Mouse (Mus musculus): ENCODE data around the gene Nhsl1.

The Nhsl1 gene

DNA sequence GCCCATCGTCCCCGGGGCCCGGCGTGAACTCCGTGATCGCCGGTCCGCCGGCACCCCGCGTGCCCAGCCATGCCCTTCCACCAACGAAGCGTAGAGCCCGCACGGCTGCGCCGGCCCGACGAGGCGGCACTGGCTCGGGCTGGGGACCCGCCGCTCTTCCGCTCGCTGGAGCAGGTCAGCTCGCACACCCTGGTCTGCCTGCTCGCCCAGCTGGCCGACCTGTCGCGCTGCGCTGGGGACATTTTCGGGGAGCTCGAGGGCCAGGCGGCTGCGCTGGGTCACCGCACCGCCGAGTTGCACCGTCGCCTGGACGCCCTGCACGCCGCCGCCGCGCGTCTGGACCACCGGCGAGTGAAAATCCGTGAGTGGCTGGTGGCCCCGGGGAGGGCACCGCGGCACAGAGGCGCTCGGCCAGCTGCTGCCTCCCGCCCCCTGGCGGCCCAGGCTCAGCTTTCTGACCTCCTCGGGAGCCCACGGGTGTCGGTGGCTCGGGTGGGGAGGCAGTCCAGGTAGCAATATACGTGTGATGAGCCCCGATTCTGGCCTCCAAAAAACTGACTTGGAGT is at the start of gene Nhsl1:
Gene Nhsl1, plus strand, starts transcription at position 70 of the 566 bp plus-strand sequence.
- in situ Hi-C loops (cut with MboI, MseI) = no loop called here

DNA sequence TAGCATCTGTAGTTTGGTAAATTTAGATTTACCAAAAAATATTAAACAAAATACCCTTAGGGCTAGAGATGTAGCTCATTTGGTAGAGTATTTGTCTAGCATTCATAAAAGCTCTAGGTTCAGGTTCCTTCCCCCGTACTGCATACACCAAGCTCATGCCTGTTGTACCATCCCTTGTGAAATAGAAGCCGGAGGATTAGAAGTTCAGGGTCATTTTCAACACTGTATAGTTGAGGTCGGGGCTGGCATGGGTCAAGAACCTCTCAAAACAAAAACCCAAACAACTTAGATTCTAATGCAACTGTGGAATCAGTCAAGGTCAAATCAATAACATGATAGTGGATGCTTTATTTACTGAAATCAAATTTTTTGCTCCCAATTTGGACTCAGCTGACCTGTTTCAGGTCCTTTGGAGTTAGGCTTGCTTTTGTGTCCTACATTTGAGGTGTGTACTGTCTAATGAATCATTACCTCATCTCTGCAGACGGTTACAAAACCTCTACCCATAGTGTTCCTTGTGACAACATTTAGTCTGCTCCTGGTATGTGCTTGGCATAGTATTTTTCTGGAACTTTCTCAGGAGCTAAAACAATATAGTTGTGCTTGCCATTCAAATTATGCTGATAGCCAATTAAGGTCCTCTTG is 42.6 kb upstream of the Nhsl1 start:
- in situ Hi-C loops (cut with MboI, MseI) = no loop called here

DNA sequence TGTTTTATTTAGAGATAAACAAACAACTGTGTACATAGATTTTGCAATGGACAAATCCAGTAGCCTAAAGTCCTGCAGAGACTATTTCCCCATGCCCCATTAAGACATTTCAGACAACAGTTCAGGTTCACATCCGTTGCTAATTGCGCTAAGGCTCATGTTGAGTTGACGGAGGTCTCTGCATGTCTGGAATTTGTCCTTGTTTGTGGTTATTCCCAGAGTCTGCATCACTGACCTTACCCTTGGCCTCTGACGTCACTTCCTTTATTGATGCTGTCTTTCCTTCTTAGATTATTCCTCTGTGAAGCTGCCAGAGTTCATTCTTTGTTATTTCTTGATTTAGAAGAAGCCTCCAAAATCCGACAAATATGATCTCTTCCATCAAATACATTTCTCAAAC is 34.8 kb upstream of the Nhsl1 start:
- in situ Hi-C loops (cut with MboI, MseI) = no loop called here

DNA sequence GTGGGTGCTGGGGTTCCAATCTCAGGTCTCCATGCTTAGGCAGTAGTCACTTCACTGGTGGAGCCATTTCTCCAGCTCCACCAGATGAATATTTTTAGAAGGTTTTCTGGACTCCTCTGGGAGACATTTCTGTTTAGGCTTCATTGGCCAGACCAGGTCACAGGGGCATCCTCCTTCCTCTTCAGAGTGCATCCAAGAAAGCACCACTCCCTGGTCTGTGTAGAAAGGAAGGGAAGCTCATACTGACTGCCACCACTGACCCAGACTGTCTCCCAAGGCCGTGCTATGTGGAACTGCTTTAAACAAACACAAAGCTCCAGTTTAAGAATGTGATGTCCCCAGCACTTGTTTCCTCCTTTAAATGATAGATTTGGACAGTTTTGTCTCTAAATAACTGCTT is 29.3 kb upstream of the Nhsl1 start:
- in situ Hi-C loops (cut with MboI, MseI) = no loop called here

DNA sequence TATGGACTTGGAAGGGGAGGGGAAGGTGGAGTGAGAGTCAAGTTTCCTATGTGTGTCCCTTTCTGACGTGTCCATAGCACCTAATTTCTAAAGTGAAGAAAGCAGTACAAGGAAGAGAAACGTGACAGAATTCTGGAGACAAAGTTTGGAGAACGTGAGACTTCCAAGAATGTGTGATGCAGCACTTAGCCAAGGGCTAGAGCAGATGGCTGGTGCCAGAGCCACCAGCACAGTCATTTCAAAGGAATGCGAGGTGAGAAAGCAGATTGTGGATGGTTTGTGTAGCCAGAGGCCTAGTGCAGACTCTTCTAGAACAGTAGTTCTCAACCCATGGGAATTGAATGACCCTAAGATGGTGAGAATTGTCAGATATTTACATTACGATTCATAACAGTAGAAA is 13.7 kb upstream of the Nhsl1 start:
- in situ Hi-C loops (cut with MboI, MseI) = no loop called here

DNA sequence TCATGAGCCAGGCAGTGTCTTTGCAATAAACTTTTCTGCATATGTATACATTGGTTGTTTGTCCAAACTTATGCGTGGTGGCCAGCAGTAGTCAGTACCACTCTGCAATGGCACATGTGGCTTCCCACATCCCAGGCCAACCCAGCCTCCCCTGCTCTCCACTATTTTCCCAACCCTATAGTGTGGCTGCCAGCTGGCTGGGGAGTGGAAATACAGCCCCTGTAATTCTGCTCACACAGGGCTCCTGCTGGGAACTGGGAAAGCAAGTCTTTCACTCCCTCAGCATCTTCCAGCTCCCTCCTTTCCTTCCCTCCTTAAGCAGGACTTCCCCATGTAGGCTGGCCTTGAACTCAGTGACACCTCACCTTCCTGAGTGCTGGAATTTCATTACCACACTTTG is 3.7 kb upstream of the Nhsl1 start:
- in situ Hi-C loops (cut with MboI, MseI) = no loop called here

DNA sequence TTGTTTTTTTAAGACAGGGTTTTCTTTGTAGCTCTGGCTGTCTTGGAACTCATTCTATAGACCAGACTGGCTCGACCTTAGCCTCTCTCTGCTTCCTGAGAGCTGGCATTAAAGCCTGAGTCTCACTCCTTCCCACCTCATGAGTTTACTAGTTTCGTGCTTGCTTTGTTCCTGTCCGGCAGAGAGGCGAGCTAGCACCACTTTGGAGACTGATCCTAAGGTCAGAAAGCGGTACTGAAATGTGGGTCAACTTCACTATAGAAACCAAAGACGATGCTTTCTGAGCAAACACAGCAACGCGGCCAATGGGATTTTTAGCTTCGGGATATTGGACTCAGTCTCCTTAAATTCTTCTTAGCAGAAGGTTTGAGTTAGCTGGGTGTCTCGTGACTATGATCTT is 1.3 kb upstream of the Nhsl1 start:
- in situ Hi-C loops (cut with MboI, MseI) = no loop called here

DNA sequence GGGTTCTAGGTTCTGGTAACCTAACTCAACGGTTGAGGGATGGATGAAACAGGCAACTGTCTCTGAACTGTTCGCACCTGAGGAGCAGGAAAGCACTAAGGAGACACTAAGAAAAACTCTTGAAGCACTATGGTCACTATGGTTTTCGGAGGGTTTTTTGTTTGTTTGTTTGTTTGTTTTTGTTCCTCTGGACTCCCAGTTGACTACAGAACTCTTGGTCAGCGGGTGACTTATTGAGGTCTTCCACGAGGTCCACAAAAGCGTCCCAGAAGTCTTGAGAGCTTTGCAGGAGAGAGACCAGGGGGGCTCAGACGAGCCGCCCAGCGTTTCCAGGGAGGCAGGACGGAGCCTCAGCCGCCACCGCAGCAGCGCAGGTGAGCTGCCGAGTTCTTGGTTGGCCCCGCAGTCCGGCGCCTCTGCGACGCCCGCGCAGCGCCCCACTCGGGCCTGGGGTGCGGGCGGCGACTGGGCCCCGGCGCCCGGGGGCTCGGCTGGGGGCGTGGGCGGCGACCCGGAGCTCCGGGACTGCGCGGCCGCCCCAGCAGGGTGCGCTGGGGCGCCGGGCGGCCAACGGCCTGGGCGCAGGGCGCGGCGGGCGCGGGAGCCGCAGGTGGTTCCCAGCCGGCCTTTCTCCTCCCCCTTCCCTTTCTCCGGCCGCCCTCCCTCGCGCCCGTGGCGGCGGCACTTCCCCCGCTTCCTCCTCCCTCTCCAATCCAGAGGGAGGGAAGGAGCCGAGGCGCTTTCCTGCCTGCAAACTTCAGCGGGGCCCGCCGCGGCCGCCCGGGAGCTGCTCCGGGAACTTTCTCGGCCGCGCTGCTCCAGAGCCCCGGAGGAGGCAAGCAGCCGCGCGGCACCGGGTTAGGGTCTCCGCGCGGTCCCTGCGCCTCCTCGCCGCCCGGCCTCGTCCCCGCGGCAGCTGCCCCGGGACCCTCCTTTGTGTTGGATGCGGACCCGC is 547 bp upstream of the Nhsl1 start:
- in situ Hi-C loops (cut with MboI, MseI) = no loop called here

DNA sequence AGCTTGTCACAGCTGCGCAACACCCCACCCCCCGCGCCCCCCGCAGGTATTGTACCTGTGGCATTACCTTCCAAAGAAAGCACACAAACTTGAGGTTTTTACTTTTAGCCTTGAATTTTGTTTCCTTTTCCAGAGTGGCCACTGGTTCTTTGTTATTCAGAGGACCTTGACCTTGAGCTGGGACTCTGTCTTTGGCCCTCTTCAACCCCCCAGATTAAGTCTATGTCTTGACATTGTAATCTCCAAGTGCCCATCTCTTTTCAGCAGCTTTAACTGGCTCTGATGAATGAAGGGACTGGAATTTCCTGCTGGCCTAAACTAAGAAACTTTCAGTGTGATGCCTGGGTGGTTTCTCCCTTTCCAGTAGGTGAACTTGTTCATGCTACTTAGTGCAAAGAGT is 906 bp downstream of the Nhsl1 start:
- in situ Hi-C loops (cut with MboI, MseI) = no loop called here

DNA sequence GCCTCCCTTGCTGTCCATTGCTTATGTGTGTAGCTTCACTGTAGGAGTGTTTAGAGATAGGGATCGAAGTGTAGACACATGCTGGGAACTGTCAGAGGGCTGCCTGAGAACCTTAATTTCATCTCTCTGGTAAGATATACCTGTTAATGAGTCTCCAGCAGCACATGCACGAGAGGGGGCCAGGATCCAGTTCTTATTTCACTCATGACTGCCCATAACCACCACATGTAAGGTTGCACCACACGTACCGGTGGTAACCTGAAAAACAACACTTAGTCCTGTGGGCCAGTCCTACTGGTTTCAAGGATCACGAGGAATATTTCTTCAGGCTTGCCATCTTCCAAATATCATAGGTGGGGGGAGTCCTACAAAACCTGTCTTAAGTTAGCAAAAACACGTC is 3.1 kb downstream of the Nhsl1 start:
- in situ Hi-C loops (cut with MboI, MseI) = no loop called here

DNA sequence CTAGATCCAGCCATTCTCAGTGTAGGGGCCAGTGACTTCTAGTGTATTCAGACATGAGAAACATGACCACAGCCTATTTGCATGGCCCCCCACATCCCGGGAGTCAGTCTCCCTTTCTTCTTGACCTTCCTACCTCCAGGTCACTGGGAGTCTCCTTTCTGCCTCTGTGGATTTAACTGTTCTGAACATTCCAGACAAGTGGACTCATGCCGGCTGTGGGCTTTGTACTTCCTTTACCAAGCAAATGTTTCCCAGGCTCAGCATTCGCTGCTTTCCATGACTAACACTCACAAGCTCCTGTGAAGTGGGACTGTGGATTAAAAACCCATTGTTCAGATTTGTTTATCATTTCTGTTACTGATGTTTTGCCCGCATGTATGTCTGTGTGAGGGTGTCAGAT is 4.9 kb downstream of the Nhsl1 start:
- in situ Hi-C loops (cut with MboI, MseI) = no loop called here

DNA sequence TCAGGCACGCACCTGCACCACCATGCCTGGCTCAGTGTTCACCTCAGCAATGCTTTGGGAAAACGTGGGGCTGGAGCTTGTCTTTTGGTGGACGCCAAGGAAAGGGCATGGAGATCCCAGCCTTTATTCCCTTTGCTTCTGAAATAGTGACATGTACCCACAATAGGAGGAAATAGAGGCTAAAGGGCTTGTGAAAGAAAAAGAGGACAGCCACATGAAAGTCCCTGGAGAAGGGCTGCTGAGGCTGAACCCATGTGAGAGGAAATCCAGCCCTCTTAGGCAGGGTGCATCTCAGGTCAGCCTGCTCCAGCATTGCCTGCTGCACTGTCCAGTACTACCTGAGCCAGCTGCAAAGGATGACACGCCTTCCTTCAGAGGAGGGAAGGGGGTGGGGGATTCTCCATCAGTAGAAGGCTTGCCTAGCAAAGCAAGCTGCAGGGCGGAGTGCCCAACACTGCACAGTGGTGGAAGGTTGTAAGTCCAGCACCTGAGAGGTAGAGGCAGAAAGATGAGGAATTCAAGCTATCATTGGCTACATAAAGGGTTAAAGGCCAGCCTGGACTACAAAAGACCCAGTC is 9.6 kb downstream of the Nhsl1 start:
- in situ Hi-C loops (cut with MboI, MseI) = loop anchor here in 1 of 2 experiments (5.0 kb wide), 1 partner anchor 59 kb away; no protein-coding TSS in a partner anchor

DNA sequence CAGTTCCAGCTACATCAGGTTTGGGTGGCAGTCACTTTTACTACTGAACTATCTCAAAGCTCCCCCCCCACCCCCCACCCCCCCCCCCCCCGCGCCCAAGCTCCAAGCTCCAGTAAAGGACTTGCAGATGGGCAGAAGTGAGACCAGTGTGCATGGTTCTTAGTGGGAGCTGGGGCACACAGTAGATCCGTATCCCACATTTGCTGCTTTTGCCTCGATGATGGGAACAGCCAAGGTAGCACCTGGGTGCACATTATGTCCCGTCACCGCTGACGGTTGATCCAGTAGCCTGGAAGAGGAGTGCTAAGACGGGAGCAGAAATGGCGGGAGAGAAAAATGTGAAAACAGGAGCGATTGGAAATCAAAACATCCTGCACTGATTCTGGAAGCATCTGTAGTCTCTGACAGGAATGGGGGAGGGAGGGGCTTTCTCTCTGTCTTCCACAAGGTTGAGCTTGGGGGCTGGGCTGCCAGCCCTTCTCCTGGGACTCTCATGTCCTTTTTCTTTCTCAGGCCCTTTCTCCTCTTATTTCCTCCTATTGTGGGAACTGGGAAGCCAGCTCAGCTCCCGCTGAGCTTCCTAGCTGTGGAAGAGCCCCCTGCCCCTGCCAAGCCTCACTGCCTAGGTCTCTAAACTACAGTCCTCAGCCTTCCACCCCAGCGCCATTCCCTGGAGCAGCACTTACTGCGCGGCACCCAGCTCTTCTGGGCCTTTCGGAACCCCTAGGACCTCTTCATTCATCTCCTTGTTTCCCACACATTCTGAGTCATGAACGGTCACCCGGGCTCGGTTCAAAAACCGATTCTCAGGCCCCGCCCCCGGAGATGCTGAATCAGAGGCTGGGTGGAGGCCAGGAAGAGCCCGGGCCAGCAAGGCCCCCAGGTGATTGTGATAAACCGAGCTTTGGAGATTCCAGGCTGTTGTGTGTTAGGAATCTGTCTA is 10.6 kb downstream of the Nhsl1 start:
- in situ Hi-C loops (cut with MboI, MseI) = loop anchor here in 1 of 2 experiments (5.0 kb wide), 1 partner anchor 58 kb away; no protein-coding TSS in a partner anchor

DNA sequence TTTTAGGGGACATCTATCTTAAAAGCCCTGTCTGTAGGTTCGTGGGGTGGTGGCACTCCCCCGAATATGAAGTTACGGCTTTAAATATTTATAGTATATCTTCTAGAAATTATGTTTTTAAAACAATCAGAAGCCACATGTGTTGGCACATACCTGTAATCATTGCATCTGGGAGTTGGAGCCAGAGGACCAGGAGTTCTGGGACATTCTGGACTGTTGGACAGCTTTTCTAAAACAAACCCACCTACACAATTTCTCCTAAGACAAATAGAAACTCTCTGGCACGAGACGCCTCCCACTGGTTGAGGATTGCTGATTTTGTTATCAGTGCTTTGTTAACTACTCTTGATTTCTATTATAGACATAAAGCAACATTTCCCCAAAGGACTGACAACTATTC is 11.7 kb downstream of the Nhsl1 start:
- in situ Hi-C loops (cut with MboI, MseI) = no loop called here

DNA sequence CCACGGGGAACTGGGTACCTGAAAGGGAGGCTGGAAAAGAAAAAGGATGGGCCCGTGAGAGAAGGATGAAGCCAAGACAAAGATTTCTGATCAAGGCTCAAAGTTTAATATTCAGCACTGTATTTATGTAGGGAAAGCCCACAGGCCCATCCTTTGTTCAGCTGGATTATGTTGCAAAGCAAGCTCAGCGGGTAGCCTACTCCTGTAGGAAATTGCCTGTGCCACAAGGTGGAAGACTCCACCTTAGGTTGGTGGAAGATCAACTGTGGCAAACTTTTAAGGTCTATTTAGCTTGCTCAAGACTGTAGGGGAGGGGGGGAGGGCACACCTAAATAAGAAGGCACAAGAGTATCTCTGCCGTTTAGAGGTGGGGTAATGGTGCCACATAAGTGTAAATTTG is 14.8 kb downstream of the Nhsl1 start:
- in situ Hi-C loops (cut with MboI, MseI) = no loop called here

DNA sequence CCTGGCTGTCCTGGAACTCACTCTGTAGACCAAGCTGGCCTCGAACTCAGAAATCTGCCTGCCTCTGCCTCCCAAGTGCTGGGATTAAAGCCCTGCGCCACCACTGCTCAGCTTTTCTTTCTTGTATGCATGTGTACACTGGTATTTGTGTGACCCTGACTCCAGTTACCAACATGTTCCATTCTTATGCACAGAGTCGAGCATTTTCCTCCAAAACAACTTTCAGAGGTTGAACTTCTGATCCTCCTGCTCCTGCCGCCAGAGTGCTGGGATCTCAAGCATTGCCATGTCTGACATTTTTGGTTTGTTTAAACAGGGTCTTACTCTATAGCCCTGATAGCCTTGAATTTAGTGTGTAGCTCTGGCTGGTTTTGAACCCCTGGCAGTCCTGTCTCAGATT is 15.4 kb downstream of the Nhsl1 start:
- in situ Hi-C loops (cut with MboI, MseI) = no loop called here

DNA sequence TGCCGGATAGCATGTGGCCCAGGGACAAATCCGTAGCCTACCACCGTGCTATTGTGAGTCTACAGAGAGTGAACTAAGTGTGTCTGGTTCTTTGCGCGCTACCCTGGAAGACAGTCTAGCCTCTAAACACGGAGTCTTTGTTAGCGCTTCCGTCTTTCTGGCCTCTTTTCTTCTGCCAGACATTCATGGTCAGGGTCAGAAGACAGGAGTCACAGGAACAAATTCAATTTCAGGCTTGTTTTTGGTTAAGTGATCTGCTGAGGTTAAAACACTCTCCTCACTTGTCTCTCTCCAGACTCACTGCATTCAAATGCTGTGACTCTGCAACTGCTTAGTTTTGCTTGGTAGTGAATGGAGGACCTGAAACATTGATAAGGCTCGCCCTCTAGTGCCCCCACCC is 15.9 kb downstream of the Nhsl1 start:
- in situ Hi-C loops (cut with MboI, MseI) = no loop called here

DNA sequence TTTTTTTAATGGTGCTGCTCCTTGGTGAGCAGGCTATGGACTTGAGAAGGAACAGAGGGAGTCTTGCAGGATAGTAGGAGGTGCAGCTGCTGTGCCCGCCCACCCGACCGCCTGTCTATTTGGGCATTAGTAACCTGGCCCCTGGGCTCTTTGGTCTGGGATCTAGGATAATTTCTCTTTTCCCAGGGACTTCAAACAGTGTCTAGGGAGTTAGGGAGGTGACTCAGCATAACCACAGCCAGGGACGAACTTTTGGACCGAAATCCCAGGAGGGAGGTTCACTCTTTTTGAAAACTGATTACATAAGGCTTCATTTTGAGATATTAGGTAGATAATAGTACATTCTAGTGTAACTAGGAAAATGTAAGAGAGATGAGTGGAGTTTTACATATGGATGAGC is 18.9 kb downstream of the Nhsl1 start:
- in situ Hi-C loops (cut with MboI, MseI) = no loop called here

DNA sequence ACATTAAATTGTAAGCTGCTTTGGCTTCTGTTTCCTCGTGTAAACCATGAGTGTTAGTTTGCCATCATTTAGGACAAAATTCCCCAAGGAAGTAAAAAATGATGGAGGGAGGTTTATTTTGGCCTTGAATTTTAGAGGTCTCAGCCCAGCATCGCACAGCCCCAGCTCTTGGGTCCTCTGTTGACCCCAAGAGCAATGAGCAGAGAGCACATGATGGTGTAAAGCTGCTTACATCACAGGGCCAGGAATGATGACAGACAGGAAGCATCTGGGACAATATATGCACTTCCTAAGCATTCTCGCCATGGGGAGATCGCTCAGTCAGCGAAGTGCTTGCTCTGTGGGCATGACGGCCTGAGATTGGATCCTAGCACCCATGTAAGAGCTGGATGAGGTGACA is 20.6 kb downstream of the Nhsl1 start:
- in situ Hi-C loops (cut with MboI, MseI) = no loop called here

DNA sequence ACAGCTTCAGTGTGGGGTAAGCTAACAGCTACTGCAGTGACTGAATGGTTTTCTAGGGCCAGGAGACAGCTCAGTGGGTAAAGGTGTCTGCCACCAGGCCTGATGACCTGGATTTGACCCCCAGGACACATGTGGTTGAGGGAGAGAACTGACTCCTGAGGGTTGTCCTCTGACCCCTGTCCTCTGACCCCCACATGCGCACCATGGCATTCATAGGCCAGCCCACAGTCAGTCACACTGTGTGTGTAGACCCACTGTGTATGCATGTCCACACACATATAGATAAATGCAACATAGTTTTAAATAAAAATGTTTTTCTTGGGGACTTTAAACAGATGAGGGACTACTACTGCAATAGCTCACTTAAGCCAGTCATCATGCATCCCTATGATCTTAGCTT is 22.1 kb downstream of the Nhsl1 start:
- in situ Hi-C loops (cut with MboI, MseI) = no loop called here
